Comparison of ENCODE assay signal across 8 mouse cellular contexts in the genomic region with DNA sequence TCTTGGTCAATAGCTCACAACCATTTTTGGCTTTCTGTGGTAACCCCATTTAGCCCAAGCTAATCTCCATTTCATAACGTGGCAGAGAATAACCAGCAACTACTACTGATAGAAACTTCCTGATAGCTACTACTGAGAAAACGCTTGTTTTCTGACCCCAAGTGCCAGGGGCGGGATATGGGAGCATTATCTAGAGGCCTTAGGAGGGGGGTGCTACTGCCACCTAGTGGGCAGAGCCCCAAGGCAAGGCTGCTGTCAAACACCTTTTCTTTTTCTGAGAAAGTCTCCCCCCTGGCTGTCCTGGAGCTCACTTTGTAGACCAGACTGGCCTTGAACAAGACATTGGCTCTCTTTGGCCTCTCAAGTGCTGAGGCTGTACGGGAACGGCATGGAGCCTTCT. TPM values are rescaled to one million over a fixed set of nuclear protein-coding genes. Genes with fewer than 3 reads are reported as not detected.
DNase-seq lines count a peak whose midpoint lies in the region; ATAC-seq and TF ChIP-seq lines count a peak whose summit lies in the region.

No protein-coding gene starts in this region.

- peak; percentile 97 for TF ChIP-seq CTCF in liver, postnatal 0 days (IDR thresholded peaks at IDR 0.05; ENCODE audit: low read depth)
- peak; percentile 69; the same call in 1 of the 2 replicates for TF ChIP-seq CTCF in testis, adult 2 months (IDR thresholded peaks at IDR 0.05; ENCODE audit: control insufficient read depth, insufficient read depth, insufficient replicate concordance, low read depth, low read length)

- peaks cover 0 to 7% of the 10 kb centered on the region in 2 experiments; a peak in 2 of 4 replicates for H3K4me1 ChIP-seq in heart, embryonic 14.5 days (ENCODE audit: control insufficient read depth in 2 of 2, insufficient read depth in 2 of 2, low read length in 2 of 2)
- H3K4me1 ChIP-seq in liver, postnatal 0 days (ENCODE audit: insufficient read depth): peaks cover 16% of the 10 kb centered on the region
- peaks cover 24% of the 10 kb centered on the region for H3K4me1 ChIP-seq in neural tube, embryonic 13.5 days (replicated peaks)
- H3K4me1 ChIP-seq in testis, adult 2 months (ENCODE audit: control insufficient read depth, insufficient read depth, low read length): peaks cover 4% of the 10 kb centered on the region

- peak overlapping the region; percentile 85 for H3K4me2 ChIP-seq in heart, embryonic 14.5 days (ENCODE audit: low read length)
- peak overlapping the region; percentile 89 for H3K4me2 ChIP-seq in liver, postnatal 0 days (ENCODE audit: low read depth, low read length)
- peak overlapping the region; percentile 99 for H3K4me2 ChIP-seq in neural tube, embryonic 13.5 days

- H3K27me3 ChIP-seq in heart, embryonic 14.5 days (ENCODE audit: control insufficient read depth, insufficient read depth, low read length): no peaks in the 10 kb centered on the region
- H3K27me3 ChIP-seq in liver, postnatal 0 days (ENCODE audit: insufficient read depth, low read length): no peaks in the 10 kb centered on the region
- H3K27me3 ChIP-seq in neural tube, embryonic 13.5 days: no peaks in the 10 kb centered on the region
- H3K27me3 ChIP-seq in testis, adult 2 months (ENCODE audit: control insufficient read depth, insufficient read depth, low read length): no peaks in the 10 kb centered on the region

- H3K36me3 ChIP-seq in heart, embryonic 14.5 days (ENCODE audit: control insufficient read depth, insufficient read depth, low read length): peaks cover 46% of the 10 kb centered on the region
- peaks cover 35% of the 10 kb centered on the region for H3K36me3 ChIP-seq in liver, postnatal 0 days (replicated peaks; ENCODE audit: insufficient read depth, low read length)
- peaks cover 41% of the 10 kb centered on the region for H3K36me3 ChIP-seq in neural tube, embryonic 13.5 days
- H3K36me3 ChIP-seq in testis, adult 2 months (ENCODE audit: control insufficient read depth, insufficient read depth, low read length): peaks cover 2% of the 10 kb centered on the region; the same call in 1 of the 2 replicates

- peak; percentile 92 for DNase-seq in CD4-positive, CD25-positive, alpha-beta regulatory T cell, adult 2 months (ENCODE audit: low read depth, low spot score)
- peak; percentile 90 for DNase-seq in brain, adult 2 months (ENCODE audit: low read depth, low spot score)
- DNase-seq in kidney, postnatal 14 days: peak; percentile 89
- peak; percentile 90 for DNase-seq in liver, postnatal 0 days

- H3K4me3 ChIP-seq in heart, embryonic 14.5 days (ENCODE audit: control insufficient read depth in 1 of 2, insufficient read depth in 1 of 2, low read depth in 1 of 2, low read length in 2 of 2): peak overlapping the region; percentile 74 to 93
- H3K4me3 ChIP-seq in liver, postnatal 0 days (ENCODE audit: low read depth, low read length): peak overlapping the region; percentile 91
- H3K4me3 ChIP-seq in neural tube, embryonic 13.5 days: peak overlapping the region; percentile 93
- peak overlapping the region; percentile 67 for H3K4me3 ChIP-seq in testis, adult 2 months (ENCODE audit: control insufficient read depth, low read depth, low read length)

- peak overlapping the region; percentile 87 for H3K9ac ChIP-seq in heart, embryonic 14.5 days (ENCODE audit: low read length)
- peak overlapping the region; percentile 87 for H3K9ac ChIP-seq in liver, postnatal 0 days (replicated peaks)
- peak overlapping the region; percentile 88 for H3K9ac ChIP-seq in neural tube, embryonic 13.5 days

- WGBS in heart, embryonic 14.5 days: 1% methylated on average over 5 of the region's 5 CpGs
- WGBS in liver, postnatal 0 days (ENCODE audit: insufficient replicate concordance): 0% methylated on average over 5 of the region's 5 CpGs
- WGBS in neural tube, embryonic 13.5 days: 7% methylated on average over 5 of the region's 5 CpGs

- TF ChIP-seq EP300 in liver, postnatal 0 days (IDR thresholded peaks at IDR 0.05; ENCODE audit: low read depth): no peak

- H3K9me3 ChIP-seq in heart, embryonic 14.5 days (ENCODE audit: control insufficient read depth, low read length): 0 out of 2 replicates have a peak, but pooled peaks cover 3% of the 10 kb centered on the region
- 0 out of 2 replicates have a peak, but pooled peaks cover 2% of the 10 kb centered on the region for H3K9me3 ChIP-seq in liver, postnatal 0 days (ENCODE audit: low read length)
- H3K9me3 ChIP-seq in neural tube, embryonic 13.5 days: no peaks in the 10 kb centered on the region

- H3K27ac ChIP-seq in heart, embryonic 14.5 days (replicated peaks in 1 of 2; ENCODE audit: control insufficient read depth in 1 of 2, insufficient read depth in 1 of 2, low read depth in 2 of 2, low read length in 2 of 2): peak overlapping the region in 1 of 2 experiments; percentile 56; a peak in 2 of 4 replicates
- peak overlapping the region; percentile 68; the same call in 1 of the 2 replicates for H3K27ac ChIP-seq in liver, postnatal 0 days (ENCODE audit: low read depth)
- H3K27ac ChIP-seq in neural tube, embryonic 13.5 days (replicated peaks): no peak overlapping the region
- H3K27ac ChIP-seq in testis, adult 2 months (ENCODE audit: control insufficient read depth, insufficient read depth, low read depth, low read length): no peak overlapping the region

- ATAC-seq in erythroid progenitor cell, adult 5-6 weeks (replicated peaks; ENCODE audit: low FRiP score, poor library complexity, severe bottlenecking): peak; percentile 73
- peak; percentile 16; the same call in 1 of the 2 replicates for ATAC-seq in heart, embryonic 14.5 days (ENCODE audit: insufficient number of reproducible peaks, insufficient read depth, low FRiP score, low read depth)
- peak; percentile 49 for ATAC-seq in liver, postnatal 0 days
- ATAC-seq in neural tube, embryonic 13.5 days (ENCODE audit: low read depth): no peak

- TF ChIP-seq POLR2A in testis, adult 2 months (IDR thresholded peaks at IDR 0.05; ENCODE audit: control insufficient read depth, low read depth, low read length): no peak

RNA-seq across cellular contexts. Expression of a gene that starts 1.2 kb away (rescaled TPM):
- total RNA-seq in erythroid progenitor cell, adult 5-6 weeks (2015; ENCODE audit: low replicate concordance): 265 and 340 TPM in 2 replicates
- total RNA-seq in erythroid progenitor cell, adult 5-6 weeks (2017; ENCODE audit: low replicate concordance): 55.4 and 95.0 TPM in 2 replicates
- 1,685 and 1,706 TPM in 2 replicates for polyA plus RNA-seq in heart, embryonic 14.5 days (2014; fragmentation: Nextera tagmentation; extraction: Ambion mirVana)
- 936 and 952 TPM in 2 replicates for polyA plus RNA-seq in liver, postnatal 0 days (2015; fragmentation: Nextera tagmentation; extraction: Ambion mirVana)
- 1,130 and 1,174 TPM in 2 replicates for polyA plus RNA-seq in neural tube, embryonic 13.5 days (2015; fragmentation: Nextera tagmentation; extraction: Ambion mirVana)
- 619 and 765 TPM in 2 replicates for polyA plus RNA-seq in testis, adult 2 months (2012; rRNA removed)

RNA-seq across cellular contexts. Expression of a gene that starts 6.5 kb away (rescaled TPM):
- total RNA-seq in erythroid progenitor cell, adult 5-6 weeks (2015; ENCODE audit: low replicate concordance): 19.3 and 19.8 TPM in 2 replicates
- total RNA-seq in erythroid progenitor cell, adult 5-6 weeks (2017; ENCODE audit: low replicate concordance): 3.2 and 8.5 TPM in 2 replicates
- polyA plus RNA-seq in heart, embryonic 14.5 days (2014; fragmentation: Nextera tagmentation; extraction: Ambion mirVana): 42.9 and 47.6 TPM in 2 replicates
- 20.3 and 24.2 TPM in 2 replicates for polyA plus RNA-seq in liver, postnatal 0 days (2015; fragmentation: Nextera tagmentation; extraction: Ambion mirVana)
- polyA plus RNA-seq in neural tube, embryonic 13.5 days (2015; fragmentation: Nextera tagmentation; extraction: Ambion mirVana): 49.7 and 54.8 TPM in 2 replicates
- 7.6 and 8.0 TPM in 2 replicates for polyA plus RNA-seq in testis, adult 2 months (2012; rRNA removed)

RNA-seq across cellular contexts. Expression of a gene that starts 6.6 kb away (rescaled TPM):
- total RNA-seq in erythroid progenitor cell, adult 5-6 weeks (2015; ENCODE audit: low replicate concordance): 25.6 and 32.3 TPM in 2 replicates
- total RNA-seq in erythroid progenitor cell, adult 5-6 weeks (2017; ENCODE audit: low replicate concordance): 6.4 and 10.9 TPM in 2 replicates
- polyA plus RNA-seq in heart, embryonic 14.5 days (2014; fragmentation: Nextera tagmentation; extraction: Ambion mirVana): 28.3 and 29.1 TPM in 2 replicates
- polyA plus RNA-seq in liver, postnatal 0 days (2015; fragmentation: Nextera tagmentation; extraction: Ambion mirVana): 11.7 and 12.1 TPM in 2 replicates
- polyA plus RNA-seq in neural tube, embryonic 13.5 days (2015; fragmentation: Nextera tagmentation; extraction: Ambion mirVana): 36.7 and 41.1 TPM in 2 replicates
- polyA plus RNA-seq in testis, adult 2 months (2012; rRNA removed): 11.6 and 16.0 TPM in 2 replicates

RNA-seq across cellular contexts. Expression of a gene that starts 20.6 kb away (rescaled TPM):
- total RNA-seq in erythroid progenitor cell, adult 5-6 weeks (2015; ENCODE audit: low replicate concordance): 26.8 and 36.4 TPM in 2 replicates
- 45.7 and 86.4 TPM in 2 replicates for total RNA-seq in erythroid progenitor cell, adult 5-6 weeks (2017; ENCODE audit: low replicate concordance)
- polyA plus RNA-seq in heart, embryonic 14.5 days (2014; fragmentation: Nextera tagmentation; extraction: Ambion mirVana): 95.0 and 104 TPM in 2 replicates
- 86.0 and 90.6 TPM in 2 replicates for polyA plus RNA-seq in liver, postnatal 0 days (2015; fragmentation: Nextera tagmentation; extraction: Ambion mirVana)
- polyA plus RNA-seq in neural tube, embryonic 13.5 days (2015; fragmentation: Nextera tagmentation; extraction: Ambion mirVana): 170 and 220 TPM in 2 replicates
- polyA plus RNA-seq in testis, adult 2 months (2012; rRNA removed): 43.9 and 45.5 TPM in 2 replicates

RNA-seq across cellular contexts. Expression of a gene that starts 46.8 kb away (rescaled TPM):
- total RNA-seq in erythroid progenitor cell, adult 5-6 weeks (2015; ENCODE audit: low replicate concordance): 310 and 338 TPM in 2 replicates
- 98.2 and 201 TPM in 2 replicates for total RNA-seq in erythroid progenitor cell, adult 5-6 weeks (2017; ENCODE audit: low replicate concordance)
- polyA plus RNA-seq in heart, embryonic 14.5 days (2014; fragmentation: Nextera tagmentation; extraction: Ambion mirVana): 1,218 and 1,301 TPM in 2 replicates
- polyA plus RNA-seq in liver, postnatal 0 days (2015; fragmentation: Nextera tagmentation; extraction: Ambion mirVana): 388 and 399 TPM in 2 replicates
- 1,475 and 1,543 TPM in 2 replicates for polyA plus RNA-seq in neural tube, embryonic 13.5 days (2015; fragmentation: Nextera tagmentation; extraction: Ambion mirVana)
- polyA plus RNA-seq in testis, adult 2 months (2012; rRNA removed): 559 and 571 TPM in 2 replicates
